ENCODE assay signal across 17 mouse cellular contexts in the genomic region with DNA sequence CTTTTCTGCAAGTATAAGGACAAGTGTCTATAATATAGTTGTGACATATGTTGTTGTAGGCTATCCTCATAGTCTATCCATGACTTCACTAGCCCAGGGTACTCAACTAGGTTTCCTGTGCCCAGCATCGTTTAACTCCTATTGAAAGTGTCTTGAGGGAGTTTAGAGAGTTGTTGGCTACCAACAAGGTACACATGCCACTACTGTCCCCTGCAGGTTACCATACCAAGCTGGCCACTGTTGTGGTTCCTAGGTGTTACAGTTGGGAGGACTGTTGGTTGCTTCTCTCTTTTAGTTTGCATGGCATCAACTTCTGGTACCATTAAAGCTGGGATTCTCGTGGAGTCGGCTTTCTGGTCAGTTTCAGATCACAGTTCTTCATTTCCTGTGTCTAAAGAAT.
"Had no signal": no experiment of that assay in that cellular context is flagged by ENCODE, and none has a peak within 500 bp of the region (broad histone marks: within the 10 kb centered on the region; RNA-seq: fewer than 3 reads in every experiment).

No protein-coding gene starts in this region.

- H3K4me3 ChIP-seq: neural tube, embryonic 12.5 days; neural tube, embryonic 13.5 days; neural tube, embryonic 15.5 days; stomach, embryonic 15.5 days had no signal

- H3K27me3 ChIP-seq: neural tube, embryonic 12.5 days; neural tube, embryonic 13.5 days; neural tube, embryonic 15.5 days; stomach, embryonic 15.5 days had no signal

- H3K9me3 ChIP-seq: neural tube, embryonic 12.5 days; neural tube, embryonic 13.5 days; neural tube, embryonic 15.5 days; stomach, embryonic 15.5 days had no signal

- H3K27ac ChIP-seq: neural tube, embryonic 12.5 days; neural tube, embryonic 13.5 days; neural tube, embryonic 15.5 days; stomach, embryonic 15.5 days; stomach, postnatal 0 days had no signal

- DNase-seq: retina, postnatal 1 day; right cerebral cortex, adult 18-20 months; right cerebral cortex, postnatal 14 days; right cerebral cortex, postnatal 25 days; right cerebral cortex, postnatal 4 days; spleen, adult 18-20 months; thymus, adult 18-20 months; thymus, adult 2 months; thymus, postnatal 14 days; thymus, postnatal 25 days; thymus, postnatal 36 days; thymus, postnatal 4 days had no signal

- H3K4me2 ChIP-seq: neural tube, embryonic 12.5 days; neural tube, embryonic 13.5 days; neural tube, embryonic 15.5 days; stomach, embryonic 15.5 days had no signal

- H3K4me1 ChIP-seq: neural tube, embryonic 12.5 days; neural tube, embryonic 13.5 days; neural tube, embryonic 15.5 days; stomach, embryonic 15.5 days had no signal

- H3K36me3 ChIP-seq: neural tube, embryonic 12.5 days; neural tube, embryonic 13.5 days; neural tube, embryonic 15.5 days; stomach, embryonic 15.5 days had no signal

- H3K9ac ChIP-seq: neural tube, embryonic 12.5 days; neural tube, embryonic 13.5 days; neural tube, embryonic 15.5 days; stomach, embryonic 15.5 days had no signal
